ENCODE assay signal across 8 mouse cellular contexts in the genomic region with DNA sequence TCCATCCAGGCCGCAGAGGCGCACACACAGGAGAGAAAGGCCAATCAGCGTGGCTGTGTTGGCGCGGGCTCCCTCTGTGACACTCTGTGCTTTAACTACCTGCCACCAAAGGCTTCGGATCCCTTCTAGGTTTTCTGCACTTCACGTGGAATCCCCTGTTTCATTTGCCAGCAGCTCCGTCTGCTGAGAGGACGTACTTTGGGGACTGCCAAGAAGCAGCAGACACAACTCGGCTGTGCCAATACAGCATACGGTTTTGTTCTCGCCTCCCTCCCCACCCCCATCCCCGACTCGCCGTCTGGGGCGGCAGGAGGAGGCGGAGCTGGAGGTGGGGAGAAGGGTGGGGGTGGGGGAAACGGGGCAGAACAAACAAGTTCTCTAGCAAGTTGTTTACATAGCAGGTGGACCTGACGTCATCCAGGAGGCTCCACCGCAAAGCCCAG. TPM values are rescaled to one million over a fixed set of nuclear protein-coding genes. Genes with fewer than 3 reads are reported as not detected.
DNase-seq lines count a peak whose midpoint lies in the region; ATAC-seq and TF ChIP-seq lines count a peak whose summit lies in the region.

No protein-coding gene starts in this region.

- peak; percentile 26; the same call in 1 of the 2 replicates for TF ChIP-seq POLR2A in brain, embryonic 14.5 days (IDR thresholded peaks at IDR 0.05; ENCODE audit: borderline replicate concordance, extremely low read depth, insufficient read depth, insufficient read length, poor library complexity, severe bottlenecking)

- DNase-seq in CD4-positive, CD25-positive, alpha-beta regulatory T cell, adult 2 months (ENCODE audit: low read depth, low spot score), result peak; percentile 51
- DNase-seq in brain, embryonic 14.5 days (ENCODE audit: low read depth), result peak; percentile 98
- peak; percentile 64 to 71 for DNase-seq in heart, postnatal 14 days
- peak; percentile 71 to 75 for DNase-seq in layer of hippocampus, adult 18-20 months (ENCODE audit: low spot score in 2 of 2)
- DNase-seq in lung, adult 18-20 months, result peak; percentile 79 to 85
- peak; percentile 69 for DNase-seq in retina, embryonic 14.5 days (ENCODE audit: low spot score)
- no peak for DNase-seq in T-cell, adult 2 months (ENCODE audit: low spot score)

- no peaks in the 10 kb centered on the region for H3K27me3 ChIP-seq in forebrain, embryonic 15.5 days

- peak overlapping the region; percentile 93 for H3K4me2 ChIP-seq in forebrain, embryonic 15.5 days (replicated peaks)

- peak overlapping the region; percentile 78 for H3K9ac ChIP-seq in forebrain, embryonic 15.5 days (replicated peaks)

- peak overlapping the region; percentile 82 for H3K4me3 ChIP-seq in forebrain, embryonic 15.5 days

- TF ChIP-seq CTCF in brain, embryonic 14.5 days (IDR thresholded peaks at IDR 0.05; ENCODE audit: borderline replicate concordance, extremely low read depth, insufficient read depth, insufficient read length), result no peak

- under 1% methylated on average over 20 of the region's 20 CpGs for WGBS in forebrain, embryonic 15.5 days

- H3K36me3 ChIP-seq in forebrain, embryonic 15.5 days, result no peaks in the 10 kb centered on the region

- peak overlapping the region; percentile 84 for H3K27ac ChIP-seq in forebrain, embryonic 15.5 days (replicated peaks)

- no peaks in the 10 kb centered on the region for H3K9me3 ChIP-seq in forebrain, embryonic 15.5 days

- H3K4me1 ChIP-seq in forebrain, embryonic 15.5 days, result peaks cover 40% of the 10 kb centered on the region

- intact Hi-C loops in heart, postnatal 14 days (cut with DNase I), result loop anchor here (5.0 kb wide), 1 partner anchor 512 kb away; no protein-coding TSS in a partner anchor

- peak; percentile 93 for ATAC-seq in forebrain, embryonic 15.5 days (replicated peaks)

RNA-seq across cellular contexts. Expression of a gene that starts 0.5 kb away (rescaled TPM):
- 41.9 and 69.6 TPM in 2 replicates for polyA plus RNA-seq in brain, embryonic 14.5 days (2012; rRNA removed)
- 38.4 and 43.4 TPM in 2 replicates for polyA plus RNA-seq in forebrain, embryonic 15.5 days (2015; fragmentation: Nextera tagmentation; extraction: Ambion mirVana)
- 1 to 10 TPM; 1.8 to 3.0 TPM for total RNA-seq in heart, postnatal 14 days (2021)
- total RNA-seq in layer of hippocampus, adult 18-20 months (2021), result 1 to 10 TPM; 1.9 to 2.3 TPM
